Mouse (Mus musculus) liver, postnatal 0 days (tissue): ENCODE measurements around the gene Tspan10. TPM values are rescaled to one million over a fixed set of nuclear protein-coding genes. Genes with fewer than 3 reads are reported as not detected.
A peak's percentile ranks its signal among the peaks of the same experiment; 100 is the strongest.

ENCODE experiments used
- ATAC-seq: fragments of 200-750 bp; cut with Nextera tagmentation; 2 replicates; pipeline ENCODE4 v1.8.0; 2017; ENCODE audit warnings: mild to moderate bottlenecking, moderate library complexity
- DNase-seq: peaks from one replicate; pipeline ENCODE4 v3.0.0-alpha.2; 2016
- H3K27ac ChIP-seq: fragments of 300-500 bp; sonication (generic); 2 replicates; pipeline ENCODE4 v1.5.1; 2014; ENCODE audit warnings: antibody characterized with exemption, moderate library complexity, mild to moderate bottlenecking, low read depth
- H3K27me3 ChIP-seq: fragments of 300-500 bp; sonication (generic); 2 replicates; pipeline ENCODE4 v1.6.1; 2014; ENCODE audit warnings: low read length, control low read depth, mixed read lengths; ENCODE audit not compliant: insufficient read depth
- H3K36me3 ChIP-seq: fragments of 300-500 bp; sonication (generic); replicated peaks from 2 replicates; pipeline ENCODE4 v1.6.1; 2014; ENCODE audit warnings: mild to moderate bottlenecking, control low read depth, low read length, moderate library complexity, mixed read lengths; ENCODE audit not compliant: insufficient read depth
- H3K4me1 ChIP-seq: fragments of 300-500 bp; sonication (generic); 2 replicates; pipeline ENCODE4 v1.6.1; 2014; ENCODE audit warnings: antibody characterized with exemption, mild to moderate bottlenecking, control low read depth; ENCODE audit not compliant: insufficient read depth
- H3K4me2 ChIP-seq: fragments of 300-500 bp; sonication (generic); 2 replicates; pipeline ENCODE4 v1.6.1; 2014; ENCODE audit warnings: low read depth, mild to moderate bottlenecking, low read length, moderate library complexity, mixed read lengths
- H3K4me3 ChIP-seq: fragments of 300-500 bp; sonication (generic); 2 replicates; pipeline ENCODE4 v1.5.1; 2014; ENCODE audit warnings: low read depth, low read length
- H3K9ac ChIP-seq: fragments of 300-500 bp; sonication (generic); replicated peaks from 2 replicates; pipeline ENCODE4 v1.6.1; 2014; ENCODE audit warnings: mild to moderate bottlenecking, moderate library complexity
- H3K9me3 ChIP-seq: fragments of 300-500 bp; sonication (generic); 2 replicates; pipeline ENCODE4 v1.6.1; 2016; ENCODE audit warnings: mild to moderate bottlenecking, control low read depth, low read length, mixed read lengths
- CTCF ChIP-seq: sonication (generic); IDR thresholded peaks from 2 replicates; pipeline ENCODE4 v1.5.1; 2016; ENCODE audit warnings: antibody characterized with exemption, low read depth
- EP300 ChIP-seq: IDR thresholded peaks from 2 replicates; pipeline ENCODE4 v1.6.1; 2016; ENCODE audit warnings: antibody characterized with exemption, low read depth, mild to moderate bottlenecking
- WGBS: fragments of 180-500 bp; shearing (Covaris S2); extraction: QIAGEN DNeasy Blood & Tissue Kit; methylation state at CpG from one replicate; pipeline ENCODE4 v1.1.7; 2014; ENCODE audit not compliant: insufficient replicate concordance; 5-methylcytosine and 5-hydroxymethylcytosine counted together
- polyA plus RNA-seq: library from polyadenylated mRNA; unstranded; fragments of >200 nt; fragmentation: Nextera tagmentation; extraction: Ambion mirVana; gene quantifications from 2 replicates; pipeline ENCODE4 v1.2.1, GENCODE M21; 2015

Tspan10 gene
- polyA plus RNA-seq, 1 experiment from 2014 or later, result not detected

- Histone ChIP-seq H3K36me3 (peaks cover 61% of the 10 kb centered on the region), H3K27me3 (no peaks in the 10 kb centered on the region), H3K27ac (peak overlapping the region; percentile 83), H3K4me2 (no peak overlapping the region), H3K9ac (0 out of 2 replicates have a peak overlapping the region, but pooled peaks have one; percentile 16), H3K9me3 (no peaks in the 10 kb centered on the region), H3K4me3 (no peak overlapping the region), H3K4me1 (peaks cover 10% of the 10 kb centered on the region)
- ATAC-seq, result peak; percentile 56
- 77% methylated on average over 6 of the region's 6 CpGs for WGBS
- DNase-seq, result peak; percentile 57
- no peak for TF ChIP-seq CTCF
- TF ChIP-seq EP300, result no peak
Measured at GRCm38 (mm10) chr11:120472052-120472451, 29.6 kb downstream of the Tspan10 start.

- TF ChIP-seq EP300 (no peak), CTCF (no peak)
- 86% methylated on average over 7 of the region's 7 CpGs for WGBS
- H3K4me2 ChIP-seq, result peak overlapping the region; percentile 94
Measured at GRCm38 (mm10) chr11:120483448-120483934, 41.0 kb downstream of the Tspan10 start.

GRCm38 (mm10) chr11:120484265-120484981 lies 42.0 kb downstream of the Tspan10 start, which contains the start of gene Mrpl12:
TSS of gene Mrpl12 (plus strand) at chr11:120484613.
- peak within 1 kb of the TSS; percentile 94 for H3K4me3 ChIP-seq
- H3K9me3 ChIP-seq, result no peaks in the 10 kb centered on the region
- ATAC-seq, result peak; percentile 88
- peak within 1 kb of the TSS; percentile 89 for H3K27ac ChIP-seq
- no peaks in the 10 kb centered on the region for H3K27me3 ChIP-seq
- DNase-seq, result peak; percentile 92
- 2% methylated on average over 58 of the region's 60 CpGs for WGBS
- H3K9ac ChIP-seq, result peak within 1 kb of the TSS; percentile 83
- TF ChIP-seq CTCF, result 0 out of 2 replicates have a peak, but pooled peaks have one; percentile 3
- TF ChIP-seq EP300, result peak; percentile 70
- peak within 1 kb of the TSS; percentile 94 for H3K4me2 ChIP-seq
- peaks cover 8% of the 10 kb centered on the region for H3K4me1 ChIP-seq
- H3K36me3 ChIP-seq, result peaks cover 48% of the 10 kb centered on the region

More at GRCm38 (mm10) chr11:120483448-120483934, 41.0 kb downstream of the Tspan10 start:
- ATAC-seq, result no peak
- Histone ChIP-seq H3K9ac (no peak overlapping the region; the same call in 1 of the 2 replicates), H3K4me3 (peak overlapping the region; percentile 94; the same call in 1 of the 2 replicates), H3K27ac (no peak overlapping the region), H3K4me1 (peaks cover 8% of the 10 kb centered on the region), H3K27me3 (no peaks in the 10 kb centered on the region), H3K9me3 (no peaks in the 10 kb centered on the region), H3K36me3 (peaks cover 51% of the 10 kb centered on the region)
- no peak for DNase-seq

- peak overlapping the region; percentile 94 for H3K4me2 ChIP-seq
Measured at GRCm38 (mm10) chr11:120485251-120485650, 42.8 kb downstream of the Tspan10 start.

GRCm38 (mm10) chr11:120488516-120488915 lies 46.1 kb downstream of the Tspan10 start:
- ATAC-seq (no peak), DNase-seq (no peak)
- TF ChIP-seq EP300 (no peak), CTCF (no peak)
- Histone ChIP-seq H3K9ac (no peak overlapping the region), H3K36me3 (peaks cover 15% of the 10 kb centered on the region), H3K9me3 (no peaks in the 10 kb centered on the region), H3K27me3 (no peaks in the 10 kb centered on the region), H3K4me1 (peaks cover 38% of the 10 kb centered on the region), H3K4me2 (no peak overlapping the region), H3K4me3 (no peak overlapping the region), H3K27ac (no peak overlapping the region)
- WGBS, result 69% methylated on average over 4 of the region's 4 CpGs

More at GRCm38 (mm10) chr11:120485251-120485650, 42.8 kb downstream of the Tspan10 start:
- H3K9ac ChIP-seq, result peak overlapping the region; percentile 83
- no peak for TF ChIP-seq EP300
- TF ChIP-seq CTCF, result no peak
- H3K27ac ChIP-seq, result peak overlapping the region; percentile 89
- no peaks in the 10 kb centered on the region for H3K9me3 ChIP-seq
- H3K4me1 ChIP-seq, result peaks cover 14% of the 10 kb centered on the region
- 5% methylated on average over 10 of the region's 10 CpGs for WGBS
- peak overlapping the region; percentile 94 for H3K4me3 ChIP-seq
- ATAC-seq, result no peak
- H3K36me3 ChIP-seq, result peaks cover 41% of the 10 kb centered on the region
- H3K27me3 ChIP-seq, result no peaks in the 10 kb centered on the region
- no peak for DNase-seq

GRCm38 (mm10) chr11:120489054-120489761 lies 46.8 kb downstream of the Tspan10 start:
- H3K9ac ChIP-seq, result no peak overlapping the region
- peak; percentile 78 for DNase-seq
- H3K4me1 ChIP-seq, result peaks cover 41% of the 10 kb centered on the region
- H3K4me2 ChIP-seq, result no peak overlapping the region
- H3K27ac ChIP-seq, result peak overlapping the region; percentile 88
- no peaks in the 10 kb centered on the region for H3K27me3 ChIP-seq
- H3K4me3 ChIP-seq, result no peak overlapping the region
- ATAC-seq, result peak; percentile 76
- H3K9me3 ChIP-seq, result no peaks in the 10 kb centered on the region
- peaks cover 13% of the 10 kb centered on the region for H3K36me3 ChIP-seq
- WGBS, result 48% methylated on average over 4 of the region's 4 CpGs
- TF ChIP-seq EP300 (no peak), CTCF (peak; percentile 98)
